Mouse (Mus musculus) bone marrow, adult 2 months (tissue): ENCODE results near the gene Habp2. TPM values are rescaled to one million over a fixed set of nuclear protein-coding genes. Genes with fewer than 3 reads are reported as not detected.

Source experiments
- H3K27ac ChIP-seq: fragments of 200-500 bp; 2 replicates; pipeline ENCODE4 v1.5.1; 2012; ENCODE audit warnings: low read depth, mild to moderate bottlenecking, control low read depth, inconsistent platforms, low read length; ENCODE audit not compliant: control insufficient read depth, poor library complexity, insufficient read depth
- H3K4me1 ChIP-seq: fragments of 200-500 bp; 2 replicates; pipeline ENCODE4 v1.6.1; 2011; ENCODE audit warnings: low read length; ENCODE audit not compliant: control insufficient read depth, insufficient read depth
- H3K4me3 ChIP-seq: fragments of 200-500 bp; replicated peaks from 2 replicates; pipeline ENCODE3; 2011; ENCODE audit warnings: mild to moderate bottlenecking, low read depth, low read length, control low read depth; ENCODE audit not compliant: control insufficient read depth
- CTCF ChIP-seq: fragments of 200-500 bp; IDR thresholded peaks from 2 replicates; pipeline ENCODE4 v1.5.1; 2011; ENCODE audit warnings: low read length, control low read depth; ENCODE audit not compliant: control insufficient read depth, insufficient read depth
- POLR2A ChIP-seq: fragments of 200-500 bp; IDR thresholded peaks from 2 replicates; pipeline ENCODE4 v1.6.1; 2011; ENCODE audit warnings: low read depth, mild to moderate bottlenecking, control low read depth, low read length, borderline replicate concordance; ENCODE audit not compliant: control insufficient read depth
- WGBS: fragments of 180-500 bp; shearing (Covaris S2); methylation state at CpG from one replicate; pipeline ENCODE4 v1.1.7; 2018; 5-methylcytosine and 5-hydroxymethylcytosine counted together
- polyA plus RNA-seq: library from polyadenylated mRNA; stranded (reverse); fragments of >200 nt; gene quantifications from 2 replicates; pipeline ENCODE4 v1.2.4, GENCODE M21; 2011; ENCODE audit warnings: low replicate concordance; ENCODE audit not compliant: missing spikeins, insufficient read depth, insufficient read length

The Habp2 gene
- polyA plus RNA-seq, 1 experiment: 0.92 TPM

DNA sequence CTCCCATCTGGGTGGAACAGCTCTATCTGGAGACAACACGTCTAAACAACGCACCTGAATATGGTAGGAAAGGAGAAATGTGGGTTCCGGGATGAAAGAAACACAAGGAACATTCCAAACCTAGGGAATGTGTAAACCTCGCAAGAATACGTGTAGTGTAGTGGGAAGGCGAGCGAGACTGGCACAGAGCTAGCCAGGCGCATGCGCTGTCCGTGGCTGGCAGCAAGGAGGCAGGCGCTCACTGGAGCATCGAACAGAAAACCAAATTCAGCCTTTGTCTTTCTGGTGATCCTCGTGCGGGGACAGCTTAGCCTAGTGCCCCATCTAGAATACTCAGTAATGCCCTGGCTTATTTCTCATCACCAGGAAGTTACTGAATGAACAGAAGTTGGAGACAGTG is 23.2 kb upstream of the Habp2 start:
- no peak overlapping the region for H3K4me3 ChIP-seq
- TF ChIP-seq POLR2A (no peak), CTCF (no peak)
- no peak overlapping the region for H3K27ac ChIP-seq
- no peaks in the 10 kb centered on the region; the same call in 1 of the 2 replicates for H3K4me1 ChIP-seq
- WGBS: 84% methylated on average over 14 of the region's 14 CpGs

DNA sequence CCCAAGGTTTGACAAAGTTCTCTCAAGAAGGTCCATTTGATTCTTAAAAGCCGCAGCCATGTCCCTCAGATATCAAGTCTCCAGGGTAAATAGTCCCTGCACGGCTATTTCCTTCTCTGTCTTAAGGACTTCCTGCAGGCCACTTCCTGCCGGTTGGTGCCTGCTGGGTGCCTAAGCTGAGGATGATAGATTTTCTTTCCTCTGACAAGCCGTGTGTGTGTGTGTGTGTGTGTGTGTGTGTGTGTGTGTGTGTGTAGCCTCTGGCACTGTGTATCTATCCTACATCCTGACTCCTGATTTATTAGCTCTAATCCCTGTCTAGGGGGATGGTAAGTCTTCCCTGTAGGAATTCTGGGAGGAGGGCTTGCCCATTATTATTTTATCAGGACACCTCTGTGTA is 22.8 kb upstream of the Habp2 start:
- 15% methylated on average over 4 of the region's 4 CpGs for WGBS
- Histone ChIP-seq H3K4me3 (no peak overlapping the region), H3K27ac (no peak overlapping the region), H3K4me1 (no peaks in the 10 kb centered on the region; the same call in 1 of the 2 replicates)
- TF ChIP-seq POLR2A: no peak
- no peak for TF ChIP-seq CTCF

DNA sequence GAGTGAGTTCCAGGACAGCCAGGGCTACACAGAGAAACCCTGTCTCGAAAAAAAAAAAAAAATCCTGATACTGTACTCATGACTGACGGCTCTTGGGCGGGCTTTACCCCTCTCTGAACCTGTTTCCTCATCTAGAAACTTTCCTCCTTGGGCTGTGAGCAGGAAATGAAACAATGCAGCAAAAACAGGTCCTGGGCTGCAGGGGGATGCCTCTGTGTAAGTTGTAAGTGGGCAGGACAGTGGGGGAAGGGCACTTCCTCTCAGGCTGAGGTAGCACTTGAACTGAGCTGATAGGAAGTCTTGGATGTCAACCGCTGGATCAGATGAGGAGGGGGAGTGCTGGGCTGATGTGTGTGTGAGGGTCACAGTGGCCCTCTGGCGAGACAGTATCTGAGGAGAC is 21.8 kb upstream of the Habp2 start:
- TF ChIP-seq POLR2A (no peak), CTCF (no peak)
- no peak overlapping the region for H3K4me3 ChIP-seq
- WGBS: 20% methylated on average over 5 of the region's 5 CpGs
- H3K4me1 ChIP-seq: no peaks in the 10 kb centered on the region; the same call in 1 of the 2 replicates
- no peak overlapping the region for H3K27ac ChIP-seq

GRCm38 (mm10) chr19:56272081-56272480 is 14.9 kb upstream of the Habp2 start:
- Histone ChIP-seq H3K4me3 (no peak overlapping the region), H3K27ac (no peak overlapping the region), H3K4me1 (peaks cover 1% of the 10 kb centered on the region; the same call in 1 of the 2 replicates)
- 39% methylated on average over 8 of the region's 8 CpGs for WGBS
- TF ChIP-seq CTCF (no peak), POLR2A (no peak)

DNA sequence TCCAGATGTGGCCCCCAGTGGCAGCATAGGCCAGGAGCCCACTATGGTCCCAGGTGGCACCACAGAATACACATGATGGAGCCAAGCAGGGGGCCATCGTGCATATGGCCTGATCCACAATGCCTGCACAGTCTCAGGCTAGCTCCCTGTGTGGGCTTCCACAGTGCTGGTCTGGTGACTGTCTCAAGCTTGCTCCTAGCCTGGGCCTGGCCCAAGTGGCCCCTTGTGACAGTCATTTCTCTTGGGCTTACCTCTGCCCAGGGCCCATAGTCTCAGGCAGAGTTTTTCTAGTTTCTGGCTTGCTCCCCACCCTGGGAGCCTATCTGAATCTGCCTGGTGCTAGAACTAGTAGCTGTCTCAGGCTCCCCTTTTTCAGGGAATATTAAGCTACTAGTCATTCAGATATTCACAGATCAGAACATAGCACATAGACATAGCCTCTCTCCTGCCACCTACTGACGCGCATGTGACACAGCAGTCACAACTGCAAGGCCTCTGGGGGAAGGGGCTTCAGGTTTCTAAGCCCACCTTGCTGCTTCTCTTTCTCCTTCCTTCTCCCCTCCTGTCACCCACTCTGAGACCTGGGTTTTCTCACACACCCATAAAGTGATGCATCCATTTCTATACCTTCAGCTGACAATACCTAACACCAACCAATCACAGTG is 9.7 kb upstream of the Habp2 start:
- Histone ChIP-seq H3K4me1 (peaks cover 1% of the 10 kb centered on the region; the same call in 1 of the 2 replicates), H3K4me3 (no peak overlapping the region), H3K27ac (no peak overlapping the region)
- TF ChIP-seq POLR2A (no peak), CTCF (peak; percentile 26; the same call in 1 of the 2 replicates)
- 62% methylated on average over 3 of the region's 3 CpGs for WGBS

- no peak for TF ChIP-seq POLR2A
- TF ChIP-seq CTCF: no peak
Observed at GRCm38 (mm10) chr19:56277951-56278350, 9.0 kb upstream of the Habp2 start.

DNA sequence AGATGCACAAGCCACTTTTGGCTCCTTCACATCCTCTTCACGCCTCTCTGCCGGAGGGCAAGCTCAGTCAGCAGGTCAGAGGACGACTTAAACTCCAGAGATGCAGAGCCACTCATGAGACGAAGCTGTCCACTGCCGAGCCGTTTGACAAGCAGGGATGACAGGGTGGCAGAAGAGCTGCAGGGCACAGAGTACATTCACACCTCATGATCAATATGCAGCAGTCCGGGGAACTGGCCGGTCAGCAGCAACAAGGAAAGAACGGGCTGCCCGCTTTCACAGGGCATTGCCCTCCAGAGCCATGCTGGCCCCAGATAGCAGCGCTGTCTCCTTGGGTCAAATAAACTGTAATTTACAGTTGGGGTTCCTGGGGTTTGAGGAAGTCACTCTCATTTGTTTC is 8.6 kb upstream of the Habp2 start:
- 78% methylated on average over 11 of the region's 11 CpGs for WGBS
- no peak for TF ChIP-seq POLR2A
- no peak for TF ChIP-seq CTCF
- Histone ChIP-seq H3K27ac (no peak overlapping the region), H3K4me3 (no peak overlapping the region), H3K4me1 (no peaks in the 10 kb centered on the region)

More at GRCm38 (mm10) chr19:56277951-56278350, 9.0 kb upstream of the Habp2 start:
- Histone ChIP-seq H3K4me3 (no peak overlapping the region), H3K27ac (no peak overlapping the region), H3K4me1 (no peaks in the 10 kb centered on the region)
- WGBS: 87% methylated on average over 4 of the region's 4 CpGs

- TF ChIP-seq POLR2A (no peak), CTCF (no peak)
- no peak overlapping the region for H3K27ac ChIP-seq
- no peak overlapping the region for H3K4me3 ChIP-seq
- H3K4me1 ChIP-seq: no peaks in the 10 kb centered on the region
- WGBS: 46% methylated on average over 4 of the region's 4 CpGs
Observed at GRCm38 (mm10) chr19:56285222-56285621, 1.7 kb upstream of the Habp2 start.
